Mouse (Mus musculus) lung, adult 10 weeks (tissue): ENCODE results near the gene Gm7138. TPM values are rescaled to one million over a fixed set of nuclear protein-coding genes. Genes with fewer than 3 reads are reported as not detected.

Experiments
- polyA plus RNA-seq: library from polyadenylated mRNA; stranded (reverse); fragments of 350-450 nt; fragmentation: Illumina TruSeq; extraction: RNeasy Lipid Tissue Mini Kit (QIAGEN cat#74804); gene quantifications from one replicate; pipeline ENCODE4 v1.2.3, GENCODE M21; 2014; ENCODE audit warnings: low read depth, low replicate concordance; ENCODE audit not compliant: insufficient read depth

Gene Gm7138
- not detected for polyA plus RNA-seq

DNA sequence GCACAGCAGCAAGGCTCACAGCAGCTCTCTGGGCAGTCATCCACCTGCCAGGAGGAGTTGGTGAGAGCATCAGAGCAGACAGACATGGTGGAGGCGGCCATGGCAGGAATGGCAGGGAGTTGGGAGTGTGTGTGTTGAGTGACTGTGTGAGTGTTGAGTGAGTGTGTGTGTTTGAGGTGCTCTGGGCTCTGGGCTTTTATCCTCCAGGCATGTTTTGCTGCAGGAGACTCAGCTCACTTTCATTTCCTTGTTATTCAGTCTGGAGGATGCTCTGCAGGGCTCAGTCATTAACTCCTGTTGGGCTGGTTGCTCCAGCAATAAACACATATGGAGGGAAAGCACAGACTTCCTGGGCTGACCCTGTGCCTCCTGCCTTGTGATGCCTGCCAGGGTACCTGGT is at the start of gene Gm7138:
Gm7138 (minus strand) TSS at position 101 of the 400 bp plus-strand sequence.

DNA sequence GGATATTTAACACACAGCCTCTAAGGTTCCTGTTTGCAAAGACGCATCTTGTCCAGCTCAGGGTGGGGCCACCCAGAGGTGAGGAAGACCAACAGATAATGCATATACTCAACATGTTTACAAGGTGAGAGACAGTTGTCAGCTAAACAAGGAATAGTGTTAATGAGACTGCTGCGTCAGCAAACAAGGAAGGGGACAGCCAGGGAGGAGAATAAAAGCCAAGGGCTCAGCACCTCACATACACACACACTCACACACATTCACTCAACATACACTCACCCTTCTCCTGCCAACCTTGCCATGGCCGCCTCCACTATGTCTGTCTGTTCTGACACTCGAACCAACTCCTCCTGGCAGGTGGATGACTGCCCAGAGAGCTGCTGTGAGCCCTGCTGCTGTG is 37.6 kb upstream of the Gm7138 start, which contains the start of gene Gm2696:
Gm2696 (plus strand) TSS at position 301 of the 400 bp plus-strand sequence.

DNA sequence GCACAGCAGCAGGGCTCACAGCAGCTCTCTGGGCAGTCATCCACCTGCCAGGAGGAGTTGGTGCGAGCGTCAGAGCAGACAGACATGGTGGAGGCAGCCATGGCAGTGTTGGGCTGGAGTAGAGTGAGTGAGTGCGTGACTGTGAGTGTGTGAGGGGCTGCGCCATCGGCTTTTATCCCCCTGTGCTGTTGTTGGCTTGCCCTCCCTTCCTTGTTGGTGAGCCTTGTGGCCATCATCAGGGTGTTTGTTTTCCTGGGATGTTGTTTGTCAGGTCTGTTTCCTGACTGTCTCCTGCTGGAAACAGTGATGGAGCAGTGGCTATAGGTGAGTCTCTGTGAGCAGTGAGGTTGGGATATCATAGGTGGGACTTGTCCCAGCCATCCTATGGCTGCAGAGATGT is 35.0 kb upstream of the Gm7138 start, which contains the start of gene Gm9507:
Gm9507 (minus strand) TSS at position 101 of the 400 bp plus-strand sequence.

DNA sequence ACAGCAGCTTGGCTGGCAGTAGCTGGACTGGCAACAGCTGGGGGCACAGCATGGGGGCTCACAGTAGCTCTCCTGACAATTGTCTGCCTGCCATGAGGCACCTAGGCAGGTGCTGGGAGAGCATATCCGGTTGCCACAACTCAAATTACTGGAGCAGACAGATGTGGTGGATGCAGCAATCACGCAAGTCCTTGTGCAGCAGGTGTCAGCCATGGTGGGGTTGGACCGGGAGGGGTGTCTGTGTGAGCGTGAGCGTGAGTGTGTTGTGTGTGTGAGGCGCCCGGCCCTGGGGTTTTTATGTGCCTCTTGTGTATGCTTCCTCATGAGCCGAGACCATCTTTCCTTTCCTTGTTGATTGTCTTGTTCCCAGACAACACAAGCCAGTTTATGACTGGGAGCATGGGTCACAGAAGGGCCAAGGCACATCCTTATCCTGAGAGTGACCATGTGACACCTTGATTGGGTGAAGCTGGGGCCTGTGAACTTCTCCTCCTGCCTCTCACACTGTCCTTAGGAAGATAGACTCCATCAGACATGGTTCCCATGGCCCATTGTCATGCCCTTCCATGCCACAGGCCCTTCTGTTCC is 22.3 kb upstream of the Gm7138 start, which contains the start of gene Gm19668:
Gm19668 (minus strand) TSS at position 213 of the 588 bp plus-strand sequence.

DNA sequence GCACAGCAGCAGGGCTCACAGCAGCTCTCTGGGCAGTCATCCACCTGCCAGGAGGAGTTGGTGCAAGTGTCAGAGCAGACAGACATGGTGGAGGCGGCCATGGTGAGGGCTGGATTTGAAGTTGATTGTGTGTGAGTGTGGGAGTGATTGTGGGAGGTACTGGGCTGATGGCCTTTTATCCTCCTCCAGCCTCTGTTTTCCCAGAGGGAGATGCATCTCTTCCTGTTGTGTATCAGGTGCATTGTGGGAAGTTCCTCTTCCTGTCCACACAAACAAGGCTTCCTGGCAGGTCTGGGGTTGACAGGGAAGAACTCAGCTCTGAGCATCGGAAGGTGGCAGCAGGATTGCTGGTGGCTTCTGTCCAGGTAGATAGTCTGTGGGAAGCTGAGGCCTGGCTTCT is 18.2 kb upstream of the Gm7138 start, which contains the start of gene Gm9639:
Gm9639 (minus strand) TSS at position 101 of the 400 bp plus-strand sequence.

DNA sequence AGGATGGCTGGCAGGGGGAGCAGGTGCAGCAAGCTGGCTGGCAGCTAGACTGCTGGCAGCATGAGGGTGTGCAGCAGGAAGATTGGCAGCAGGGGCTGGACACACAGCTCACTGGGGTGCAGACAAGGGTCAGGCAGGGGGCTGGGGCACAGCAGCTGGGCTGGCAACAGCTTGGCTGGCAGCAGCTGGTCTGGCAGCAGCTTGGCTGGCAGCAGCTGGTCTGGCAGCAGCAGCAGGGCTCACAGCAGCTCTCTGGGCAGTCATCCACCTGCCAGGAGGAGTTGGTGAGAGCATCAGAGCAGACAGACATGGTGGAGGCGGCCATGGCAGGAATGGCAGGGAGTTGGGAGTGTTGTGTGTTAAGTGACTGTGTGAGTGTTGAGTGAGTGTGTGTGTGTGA is 11.1 kb upstream of the Gm7138 start, which contains the start of gene Gm7137:
Gm7137 (minus strand) TSS at position 325 of the 400 bp plus-strand sequence.

DNA sequence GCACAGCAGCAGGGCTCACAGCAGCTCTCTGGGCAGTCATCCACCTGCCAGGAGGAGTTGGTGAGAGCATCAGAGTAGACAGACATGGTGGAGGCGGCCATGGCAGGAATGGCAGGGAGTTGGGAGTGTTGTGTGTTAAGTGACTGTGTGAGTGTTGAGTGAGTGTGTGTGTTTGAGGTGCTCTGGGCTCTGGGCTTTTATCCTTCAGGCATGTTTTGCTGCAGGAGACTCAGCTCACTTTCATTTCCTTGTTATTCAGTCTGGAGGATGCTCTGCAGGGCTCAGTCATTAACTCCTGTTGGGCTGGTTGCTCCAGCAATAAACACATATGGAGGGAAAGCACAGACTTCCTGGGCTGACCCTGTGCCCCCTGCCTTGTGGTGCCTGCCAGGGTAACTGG is 5.7 kb upstream of the Gm7138 start, which contains the start of gene Gm3250:
Gm3250 (minus strand) TSS at position 101 of the 400 bp plus-strand sequence.

DNA sequence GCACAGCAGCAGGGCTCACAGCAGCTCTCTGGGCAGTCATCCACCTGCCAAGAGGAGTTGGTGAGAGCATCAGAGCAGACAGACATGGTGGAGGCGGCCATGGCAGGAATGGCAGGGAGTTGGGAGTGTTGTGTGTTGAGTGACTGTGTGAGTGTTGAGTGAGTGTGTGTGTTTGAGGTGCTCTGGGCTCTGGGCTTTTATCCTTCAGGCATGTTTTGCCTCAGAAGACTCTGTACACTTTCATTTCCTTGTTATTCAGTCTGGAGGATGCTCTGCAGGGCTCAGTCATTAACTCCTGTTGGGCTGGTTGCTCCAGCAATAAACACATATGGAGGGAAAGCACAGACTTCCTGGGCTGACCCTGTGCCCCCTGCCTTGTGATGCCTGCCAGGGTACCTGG is 5.5 kb downstream of the Gm7138 start, which contains the start of gene Gm3238:
Gm3238 (minus strand) TSS at position 101 of the 400 bp plus-strand sequence.

DNA sequence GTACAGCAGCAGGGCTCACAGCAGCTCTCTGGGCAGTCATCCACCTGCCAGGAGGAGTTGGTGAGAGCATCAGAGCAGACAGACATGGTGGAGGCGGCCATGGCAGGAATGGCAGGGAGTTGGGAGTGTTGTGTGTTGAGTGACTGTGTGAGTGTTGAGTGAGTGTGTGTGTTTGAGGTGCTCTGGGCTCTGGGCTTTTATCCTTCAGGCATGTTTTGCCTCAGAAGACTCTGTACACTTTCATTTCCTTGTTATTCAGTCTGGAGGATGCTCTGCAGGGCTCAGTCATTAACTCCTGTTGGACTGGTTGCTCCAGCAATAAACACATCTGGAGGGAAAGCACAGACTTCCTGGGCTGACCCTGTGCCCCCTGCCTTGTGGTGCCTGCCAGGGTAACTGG is 17.2 kb downstream of the Gm7138 start, which contains the start of gene Gm3233:
Gm3233 (minus strand) TSS at position 101 of the 400 bp plus-strand sequence.

DNA sequence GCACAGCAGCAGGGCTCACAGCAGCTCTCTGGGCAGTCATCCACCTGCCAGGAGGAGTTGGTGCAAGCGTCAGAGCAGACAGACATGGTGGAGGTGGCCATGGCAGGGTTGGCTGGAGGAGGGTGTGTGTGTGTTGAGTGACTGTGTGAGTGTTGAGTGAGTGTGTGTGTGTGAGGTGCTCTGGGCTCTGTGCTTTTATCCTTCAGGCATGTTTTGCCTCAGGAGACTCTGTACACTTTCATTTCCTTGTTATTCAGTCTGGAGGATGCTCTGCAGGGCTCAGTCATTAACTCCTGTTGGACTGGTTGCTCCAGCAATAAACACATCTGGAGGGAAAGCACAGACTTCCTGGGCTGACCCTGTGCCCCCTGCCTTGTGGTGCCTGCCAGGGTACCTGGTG is 25.5 kb downstream of the Gm7138 start, which contains the start of gene Gm9736:
Gm9736 (minus strand) TSS at position 101 of the 400 bp plus-strand sequence.

DNA sequence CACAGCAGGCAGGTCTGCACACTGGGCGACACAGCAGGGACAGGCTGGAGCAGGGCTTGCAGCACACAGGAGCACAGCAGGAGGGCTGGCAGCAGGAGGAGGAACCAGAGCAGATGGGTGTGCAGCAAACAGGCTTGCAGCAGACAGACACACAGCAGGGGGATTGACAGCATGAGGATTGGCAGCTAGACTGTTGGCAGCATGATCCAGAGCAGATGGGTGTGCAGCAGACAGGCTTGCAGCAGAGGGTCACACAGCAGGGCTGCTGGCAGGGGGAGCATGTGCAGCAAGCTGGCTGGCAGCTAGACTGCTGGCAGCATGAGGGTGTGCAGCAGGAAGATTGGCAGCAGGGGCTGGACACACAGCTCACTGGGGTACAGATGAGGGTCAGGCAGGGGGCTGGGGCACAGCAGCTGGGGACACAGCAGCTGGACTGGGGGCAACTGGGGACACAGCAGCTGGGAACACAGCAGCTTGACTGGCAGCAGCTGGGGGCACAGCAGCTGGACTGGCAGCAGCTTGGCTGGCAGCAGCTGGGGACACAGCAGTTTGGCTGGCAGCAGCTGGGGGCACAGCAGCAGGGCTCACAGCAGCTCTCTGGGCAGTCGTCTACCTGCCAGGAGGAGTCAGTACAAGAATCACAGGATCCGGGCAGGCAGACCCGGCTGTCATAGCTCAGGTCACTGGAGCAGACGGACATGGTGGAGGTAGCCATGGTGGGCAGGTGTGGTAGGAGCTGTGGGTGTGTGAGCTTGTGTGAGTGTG is 34.6 kb downstream of the Gm7138 start, which contains the start of gene Gm18596:
Gm18596 (minus strand) TSS at position 715 of the 765 bp plus-strand sequence.

Other genes with a start within 250 kb of the Gm7138 start
- 40.3 TPM for gene Itgb2, start 246.7 kb downstream of the Gm7138 start, polyA plus RNA-seq
- 165 TPM for gene Pttg1ip, start 195.2 kb downstream of the Gm7138 start, polyA plus RNA-seq
- 119 TPM for gene Sumo3, start 170.8 kb downstream of the Gm7138 start, polyA plus RNA-seq
- 1.5 TPM for gene Gm49325, start 170.7 kb downstream of the Gm7138 start, polyA plus RNA-seq
- gene Ube2g2, start 154.7 kb downstream of the Gm7138 start, polyA plus RNA-seq = 44.6 TPM
- not detected for gene Tspear, start 90.4 kb downstream of the Gm7138 start, polyA plus RNA-seq
- not detected for gene Gm19402, start 86.2 kb downstream of the Gm7138 start, polyA plus RNA-seq
- not detected for gene Gm9508, start 79.7 kb downstream of the Gm7138 start, polyA plus RNA-seq
- gene Gm10272, start 70.3 kb downstream of the Gm7138 start, polyA plus RNA-seq = not detected
- not detected for gene Gm10024, start 65.5 kb downstream of the Gm7138 start, polyA plus RNA-seq
- gene Gm10142, start 61.1 kb downstream of the Gm7138 start, polyA plus RNA-seq = not detected
- gene Krtap12-1, start 56.3 kb downstream of the Gm7138 start, polyA plus RNA-seq = not detected
- gene Gm10100, start 50.5 kb downstream of the Gm7138 start, polyA plus RNA-seq = not detected
- gene Gm18596, start 34.3 kb downstream of the Gm7138 start, polyA plus RNA-seq = not detected
- not detected for gene Gm9736, start 25.6 kb downstream of the Gm7138 start, polyA plus RNA-seq
- not detected for gene Gm3233, start 17.3 kb downstream of the Gm7138 start, polyA plus RNA-seq
- gene Gm3238, start 5.6 kb downstream of the Gm7138 start, polyA plus RNA-seq = not detected
- not detected for gene Gm3250, start 5.6 kb upstream of the Gm7138 start, polyA plus RNA-seq
- not detected for gene Gm7137, start 11.3 kb upstream of the Gm7138 start, polyA plus RNA-seq
- gene Gm9639, start 18.1 kb upstream of the Gm7138 start, polyA plus RNA-seq = not detected
- gene Gm19668, start 22.2 kb upstream of the Gm7138 start, polyA plus RNA-seq = not detected
- gene Gm9507, start 34.9 kb upstream of the Gm7138 start, polyA plus RNA-seq = not detected
- gene Gm2696, start 37.7 kb upstream of the Gm7138 start, polyA plus RNA-seq = not detected
- gene Krtap10-4, start 50.2 kb upstream of the Gm7138 start, polyA plus RNA-seq = not detected
- gene Krtap10-10, start 59.0 kb upstream of the Gm7138 start, polyA plus RNA-seq = not detected
- gene Gm36176, start 69.9 kb upstream of the Gm7138 start, polyA plus RNA-seq = not detected
- not detected for gene Gm10318, start 75.9 kb upstream of the Gm7138 start, polyA plus RNA-seq
- gene Gm3285, start 85.0 kb upstream of the Gm7138 start, polyA plus RNA-seq = not detected
- gene Lrrc3, start 125.6 kb upstream of the Gm7138 start, polyA plus RNA-seq = 0.40 TPM
- 0.96 TPM for gene Trpm2, start 193.6 kb upstream of the Gm7138 start, polyA plus RNA-seq
- gene 1810043G02Rik, start 201.6 kb upstream of the Gm7138 start, polyA plus RNA-seq = 9.4 TPM
- 21.7 TPM for gene Pfkl, start 233.1 kb upstream of the Gm7138 start, polyA plus RNA-seq